Mouse (Mus musculus): ENCODE measurements at regions not wholly inside any gene's neighbourhood (a gene's known extent, or its start where the extent isn't known, plus 50 kb on each side); places are given as distances from the start of the nearest gene placed in this dataset.

- ATAC-seq (ENCODE audit: insufficient read depth, low FRiP score, low TSS enrichment), result no peak
- no peak for DNase-seq (ENCODE audit: low spot score)
- no peaks in the 10 kb centered on the region for H3K27me3 ChIP-seq (ENCODE audit: control insufficient read depth, insufficient read depth, low read length)
These were observed 157.5 kb downstream of the Arl4a start for GRCm38 (mm10) chr12:39880309-39880708.

DNA sequence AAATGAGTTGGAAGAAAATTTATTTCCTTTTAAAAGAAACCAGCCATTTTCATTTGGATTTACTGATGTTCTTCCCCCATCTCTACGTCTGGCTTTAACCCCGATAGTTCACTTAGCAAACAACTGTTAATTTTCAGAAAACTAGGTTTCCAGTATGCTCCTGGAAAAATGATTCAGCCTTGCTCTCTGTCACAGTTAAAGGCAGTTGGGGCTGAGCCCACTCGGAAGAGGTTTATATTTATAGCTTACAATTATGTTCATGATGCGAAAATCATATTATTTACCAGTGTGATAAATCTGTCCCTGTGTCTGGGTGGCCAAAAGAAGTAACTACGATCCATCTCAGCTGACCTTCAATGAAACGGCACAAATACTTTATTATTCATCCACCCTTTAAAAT is 163.9 kb downstream of the Arl4a start:
- 88% methylated on average over 6 of the region's 6 CpGs for WGBS
- Histone ChIP-seq H3K27ac (ENCODE audit: low read depth, low read length) (no peak overlapping the region), H3K36me3 (ENCODE audit: control insufficient read depth, insufficient read depth, low read length) (no peaks in the 10 kb centered on the region), H3K9me3 (ENCODE audit: control insufficient read depth, low read length) (no peaks in the 10 kb centered on the region), H3K4me3 (ENCODE audit: low read depth, low read length) (no peak overlapping the region), H3K9ac (ENCODE audit: low read length) (no peak overlapping the region), H3K4me2 (ENCODE audit: low read depth) (no peak overlapping the region), H3K4me1 (ENCODE audit: control insufficient read depth, insufficient read depth, low read length) (no peaks in the 10 kb centered on the region), H3K27me3 (ENCODE audit: control insufficient read depth, insufficient read depth, low read length) (no peaks in the 10 kb centered on the region)
- ATAC-seq (ENCODE audit: insufficient read depth, low FRiP score, low TSS enrichment) (no peak), DNase-seq (ENCODE audit: low spot score) (no peak)

More at GRCm38 (mm10) chr12:39880309-39880708, 157.5 kb downstream of the Arl4a start:
- no peak overlapping the region for H3K9ac ChIP-seq (ENCODE audit: low read length)
- no peak overlapping the region for H3K27ac ChIP-seq (ENCODE audit: low read depth, low read length)
- no peaks in the 10 kb centered on the region for H3K9me3 ChIP-seq (ENCODE audit: control insufficient read depth, low read length)
- H3K4me3 ChIP-seq (ENCODE audit: low read depth, low read length), result no peak overlapping the region
- H3K4me2 ChIP-seq (ENCODE audit: low read depth), result no peak overlapping the region
- no peaks in the 10 kb centered on the region for H3K4me1 ChIP-seq (ENCODE audit: control insufficient read depth, insufficient read depth, low read length)
- 93% methylated on average over 1 of the region's 1 CpGs for WGBS
- H3K36me3 ChIP-seq (ENCODE audit: control insufficient read depth, insufficient read depth, low read length), result no peaks in the 10 kb centered on the region

GRCm38 (mm10) chr12:39861797-39862196 is 176.0 kb downstream of the Arl4a start:
- Histone ChIP-seq H3K9me3 (ENCODE audit: control insufficient read depth, low read length) (no peaks in the 10 kb centered on the region), H3K4me3 (ENCODE audit: low read depth, low read length) (no peak overlapping the region), H3K4me2 (ENCODE audit: low read depth) (no peak overlapping the region), H3K9ac (ENCODE audit: low read length) (no peak overlapping the region), H3K27me3 (ENCODE audit: control insufficient read depth, insufficient read depth, low read length) (no peaks in the 10 kb centered on the region), H3K27ac (ENCODE audit: low read depth, low read length) (no peak overlapping the region), H3K36me3 (ENCODE audit: control insufficient read depth, insufficient read depth, low read length) (no peaks in the 10 kb centered on the region), H3K4me1 (ENCODE audit: control insufficient read depth, insufficient read depth, low read length) (no peaks in the 10 kb centered on the region)
- no peak for DNase-seq (ENCODE audit: low spot score)
- 90% methylated on average over 1 of the region's 1 CpGs for WGBS
- no peak for ATAC-seq (ENCODE audit: insufficient read depth, low FRiP score, low TSS enrichment)

DNA sequence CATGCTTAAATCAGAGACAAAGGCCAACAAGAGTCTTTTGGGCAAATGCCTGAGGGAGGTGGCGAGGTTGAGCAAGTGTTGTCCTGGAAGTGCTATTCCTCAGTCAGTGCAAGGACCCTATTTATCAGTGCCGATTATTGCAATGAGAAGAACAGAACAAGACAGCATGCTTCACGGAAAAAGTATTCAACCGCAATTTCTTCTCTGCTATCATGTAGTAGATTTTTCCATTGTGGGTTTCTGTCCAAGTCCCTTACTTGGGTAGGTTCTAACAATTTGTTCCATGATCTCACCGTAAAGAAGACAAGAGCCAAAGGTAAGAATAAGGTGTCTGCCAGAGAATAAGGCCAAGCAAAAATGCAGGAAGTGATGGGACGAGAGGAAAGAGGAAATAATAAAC is 186.2 kb downstream of the Arl4a start:
- DNase-seq (ENCODE audit: low spot score) (no peak), ATAC-seq (ENCODE audit: insufficient read depth, low FRiP score, low TSS enrichment) (no peak)
- Histone ChIP-seq H3K27me3 (ENCODE audit: control insufficient read depth, insufficient read depth, low read length) (no peaks in the 10 kb centered on the region), H3K9ac (ENCODE audit: low read length) (no peak overlapping the region), H3K4me1 (ENCODE audit: control insufficient read depth, insufficient read depth, low read length) (no peaks in the 10 kb centered on the region), H3K4me3 (ENCODE audit: low read depth, low read length) (no peak overlapping the region), H3K9me3 (ENCODE audit: control insufficient read depth, low read length) (no peaks in the 10 kb centered on the region), H3K4me2 (ENCODE audit: low read depth) (no peak overlapping the region), H3K36me3 (ENCODE audit: control insufficient read depth, insufficient read depth, low read length) (no peaks in the 10 kb centered on the region), H3K27ac (ENCODE audit: low read depth, low read length) (no peak overlapping the region)
- 88% methylated on average over 6 of the region's 6 CpGs for WGBS

- no peaks in the 10 kb centered on the region for H3K4me1 ChIP-seq (ENCODE audit: control insufficient read depth, insufficient read depth, low read length)
- no peak overlapping the region for H3K4me3 ChIP-seq (ENCODE audit: low read depth, low read length)
- no peaks in the 10 kb centered on the region for H3K36me3 ChIP-seq (ENCODE audit: control insufficient read depth, insufficient read depth, low read length)
- H3K9ac ChIP-seq (ENCODE audit: low read length), result no peak overlapping the region
- H3K27me3 ChIP-seq (ENCODE audit: control insufficient read depth, insufficient read depth, low read length), result no peaks in the 10 kb centered on the region
- no peak overlapping the region for H3K4me2 ChIP-seq (ENCODE audit: low read depth)
- no peak; the same call in 1 of the 2 replicates for ATAC-seq (ENCODE audit: insufficient read depth, low FRiP score, low TSS enrichment)
- no peak for DNase-seq (ENCODE audit: low spot score)
- no peak overlapping the region for H3K27ac ChIP-seq (ENCODE audit: low read depth, low read length)
- no peaks in the 10 kb centered on the region for H3K9me3 ChIP-seq (ENCODE audit: control insufficient read depth, low read length)
- 80% methylated on average over 3 of the region's 3 CpGs for WGBS
These were observed 188.3 kb downstream of the Arl4a start for GRCm38 (mm10) chr12:39849346-39850058.

GRCm38 (mm10) chr12:39840615-39841014 is 197.2 kb downstream of the Arl4a start:
- H3K27me3 ChIP-seq (ENCODE audit: control insufficient read depth, insufficient read depth, low read length), result no peaks in the 10 kb centered on the region
- DNase-seq (ENCODE audit: low spot score) (no peak), ATAC-seq (ENCODE audit: insufficient read depth, low FRiP score, low TSS enrichment) (no peak)
- no peak overlapping the region for H3K4me2 ChIP-seq (ENCODE audit: low read depth)
- no peaks in the 10 kb centered on the region for H3K36me3 ChIP-seq (ENCODE audit: control insufficient read depth, insufficient read depth, low read length)
- no peaks in the 10 kb centered on the region for H3K4me1 ChIP-seq (ENCODE audit: control insufficient read depth, insufficient read depth, low read length)
- H3K27ac ChIP-seq (ENCODE audit: low read depth, low read length), result no peak overlapping the region
- H3K9me3 ChIP-seq (ENCODE audit: control insufficient read depth, low read length), result no peaks in the 10 kb centered on the region
- 96% methylated on average over 2 of the region's 2 CpGs for WGBS
- no peak overlapping the region for H3K4me3 ChIP-seq (ENCODE audit: low read depth, low read length)
- no peak overlapping the region for H3K9ac ChIP-seq (ENCODE audit: low read length)

GRCm38 (mm10) chr12:39840179-39840578 is 197.6 kb downstream of the Arl4a start:
- WGBS, result 68% methylated on average over 1 of the region's 1 CpGs
- Histone ChIP-seq H3K36me3 (ENCODE audit: control insufficient read depth, insufficient read depth, low read length) (no peaks in the 10 kb centered on the region), H3K27me3 (ENCODE audit: control insufficient read depth, insufficient read depth, low read length) (no peaks in the 10 kb centered on the region), H3K9ac (ENCODE audit: low read length) (no peak overlapping the region), H3K9me3 (ENCODE audit: control insufficient read depth, low read length) (no peaks in the 10 kb centered on the region), H3K4me2 (ENCODE audit: low read depth) (no peak overlapping the region), H3K4me1 (ENCODE audit: control insufficient read depth, insufficient read depth, low read length) (no peaks in the 10 kb centered on the region), H3K4me3 (ENCODE audit: low read depth, low read length) (no peak overlapping the region), H3K27ac (ENCODE audit: low read depth, low read length) (no peak overlapping the region)
- DNase-seq (ENCODE audit: low spot score), result no peak
- no peak for ATAC-seq (ENCODE audit: insufficient read depth, low FRiP score, low TSS enrichment)

DNA sequence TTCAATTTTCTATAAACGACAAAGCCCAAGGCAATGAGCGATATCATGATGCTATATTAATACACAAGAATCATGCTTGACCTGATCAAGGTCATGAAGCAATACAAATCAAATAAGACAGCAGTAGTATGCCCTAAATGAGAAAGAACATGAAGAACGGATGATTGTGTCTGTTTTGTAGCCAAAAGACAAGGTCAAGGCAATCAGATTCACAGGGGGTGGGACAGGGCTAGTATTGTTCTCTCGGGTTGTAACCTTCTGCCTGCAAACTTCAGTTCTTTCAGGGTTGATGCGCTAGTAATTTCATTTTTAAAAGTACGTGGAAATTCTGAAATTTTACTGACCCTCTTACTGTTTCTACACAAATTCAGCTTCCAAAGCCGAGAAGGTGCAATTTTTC is 206.7 kb downstream of the Arl4a start:
- no peak for ATAC-seq (ENCODE audit: insufficient read depth, low FRiP score, low TSS enrichment)
- Histone ChIP-seq H3K4me3 (ENCODE audit: low read depth, low read length) (no peak overlapping the region), H3K9ac (ENCODE audit: low read length) (no peak overlapping the region), H3K27me3 (ENCODE audit: control insufficient read depth, insufficient read depth, low read length) (no peaks in the 10 kb centered on the region), H3K9me3 (ENCODE audit: control insufficient read depth, low read length) (no peaks in the 10 kb centered on the region), H3K4me2 (ENCODE audit: low read depth) (no peak overlapping the region), H3K27ac (ENCODE audit: low read depth, low read length) (no peak overlapping the region), H3K36me3 (ENCODE audit: control insufficient read depth, insufficient read depth, low read length) (no peaks in the 10 kb centered on the region), H3K4me1 (ENCODE audit: control insufficient read depth, insufficient read depth, low read length) (no peaks in the 10 kb centered on the region)
- no peak for DNase-seq (ENCODE audit: low spot score)
- 76% methylated on average over 7 of the region's 7 CpGs for WGBS

- Histone ChIP-seq H3K27me3 (ENCODE audit: control insufficient read depth, insufficient read depth, low read length) (no peaks in the 10 kb centered on the region), H3K4me1 (ENCODE audit: control insufficient read depth, insufficient read depth, low read length) (no peaks in the 10 kb centered on the region), H3K36me3 (ENCODE audit: control insufficient read depth, insufficient read depth, low read length) (no peaks in the 10 kb centered on the region), H3K4me2 (ENCODE audit: low read depth) (no peak overlapping the region), H3K9ac (ENCODE audit: low read length) (no peak overlapping the region), H3K27ac (ENCODE audit: low read depth, low read length) (no peak overlapping the region), H3K4me3 (ENCODE audit: low read depth, low read length) (no peak overlapping the region), H3K9me3 (ENCODE audit: control insufficient read depth, low read length) (no peaks in the 10 kb centered on the region)
- no peak for ATAC-seq (ENCODE audit: insufficient read depth, low FRiP score, low TSS enrichment)
- WGBS, result 88% methylated on average over 4 of the region's 4 CpGs
- DNase-seq (ENCODE audit: low spot score), result no peak
These were observed 207.3 kb downstream of the Arl4a start for GRCm38 (mm10) chr12:39830530-39830929.

Data from neural tube, embryonic 11.5 days (tissue).